Mouse (Mus musculus) spleen, postnatal 14 days (tissue): ENCODE measurements around the gene Pithd1.

ENCODE experiments used
- DNase-seq, 2 experiments: peaks; one replicate each; pipeline ENCODE4 v3.0.0; 2021 to 2022; ENCODE audit warnings: low spot score in 2 of 2

The Pithd1 gene

GRCm38 (mm10) chr4:135929405-135929804, 57.7 kb downstream of the Pithd1 start:
- no peak for DNase-seq

GRCm38 (mm10) chr4:135928376-135928775, 58.7 kb downstream of the Pithd1 start:
- DNase-seq, result no peak

GRCm38 (mm10) chr4:135926861-135927260, 60.2 kb downstream of the Pithd1 start:
- DNase-seq, result no peak

GRCm38 (mm10) chr4:135926195-135926808, 60.8 kb downstream of the Pithd1 start:
- DNase-seq, result no peak
